In genomic region chr1:98094811-98095245, GRCm38 (mm10) we compare ENCODE assay signal across 8 mouse cellular contexts. TPM values are rescaled to one million over a fixed set of nuclear protein-coding genes. Genes with fewer than 3 reads are reported as not detected.
DNase-seq lines count a peak whose midpoint lies in the region; ATAC-seq and TF ChIP-seq lines count a peak whose summit lies in the region.

No protein-coding gene starts in this region.

- peak; percentile 30 to 47 for DNase-seq in left cerebral cortex, adult 18-20 months (ENCODE audit: low spot score in 2 of 2)
- no peak for DNase-seq in left cerebral cortex, postnatal 10 days (ENCODE audit: extremely low spot score in 1 of 2, low spot score in 2 of 2)
- peak; percentile 47 for DNase-seq in forebrain, embryonic 10.5 days (ENCODE audit: extremely low spot score, low spot score)
- no peak for DNase-seq in thymus, postnatal 36 days

- H3K4me2 ChIP-seq in hindbrain, embryonic 15.5 days: peak overlapping the region; percentile 73
- H3K4me2 ChIP-seq in liver, embryonic 12.5 days: peak overlapping the region; percentile 87
- H3K4me2 ChIP-seq in myocyte (ENCODE audit: low read depth): peak overlapping the region; percentile 90

- no peak for TF ChIP-seq POLR2A in myocyte (IDR thresholded peaks at IDR 0.05; ENCODE audit: insufficient read length, low read depth)

- peak overlapping the region; percentile 82 for H3K9ac ChIP-seq in hindbrain, embryonic 15.5 days
- peak overlapping the region; percentile 67 for H3K9ac ChIP-seq in liver, embryonic 12.5 days

- H3K27me3 ChIP-seq in forebrain, embryonic 10.5 days (ENCODE audit: poor library complexity, severe bottlenecking): peaks cover 7% of the 10 kb centered on the region; the same call in 1 of the 2 replicates
- H3K27me3 ChIP-seq in hindbrain, embryonic 15.5 days: no peaks in the 10 kb centered on the region
- peaks cover 24% of the 10 kb centered on the region for H3K27me3 ChIP-seq in liver, embryonic 12.5 days (replicated peaks)
- no peaks in the 10 kb centered on the region for H3K27me3 ChIP-seq in myocyte (ENCODE audit: control insufficient read depth, insufficient read depth, insufficient read length)

- peaks cover 33% of the 10 kb centered on the region for H3K4me1 ChIP-seq in forebrain, embryonic 10.5 days
- H3K4me1 ChIP-seq in hindbrain, embryonic 15.5 days (replicated peaks): peaks cover 20% of the 10 kb centered on the region; the same call in 1 of the 2 replicates
- peaks cover 7% of the 10 kb centered on the region for H3K4me1 ChIP-seq in liver, embryonic 12.5 days

- WGBS in forebrain, embryonic 10.5 days: under 1% methylated on average over 20 of the region's 20 CpGs
- 0% methylated on average over 20 of the region's 20 CpGs for WGBS in hindbrain, embryonic 15.5 days
- under 1% methylated on average over 20 of the region's 20 CpGs for WGBS in liver, embryonic 12.5 days (ENCODE audit: insufficient replicate concordance)

- intact Hi-C loops in left cerebral cortex, postnatal 10 days (cut with DNase I): no loop called here

- H3ac ChIP-seq in myocyte (ENCODE audit: control insufficient read depth, insufficient read length): peak overlapping the region; percentile 45

- ATAC-seq in activated CD4-positive, CD25-positive, alpha-beta regulatory T cell, adult 4 months: peak; percentile 7
- ATAC-seq in hindbrain, embryonic 15.5 days (ENCODE audit: low FRiP score, low read depth): peak; percentile 67
- peak; percentile 3 for ATAC-seq in liver, embryonic 12.5 days

- no peaks in the 10 kb centered on the region for H3K36me3 ChIP-seq in forebrain, embryonic 10.5 days (replicated peaks)
- no peaks in the 10 kb centered on the region for H3K36me3 ChIP-seq in hindbrain, embryonic 15.5 days
- H3K36me3 ChIP-seq in liver, embryonic 12.5 days: no peaks in the 10 kb centered on the region
- H3K36me3 ChIP-seq in myocyte (ENCODE audit: control insufficient read depth, insufficient read depth): no peaks in the 10 kb centered on the region

- H3K4me3 ChIP-seq in forebrain, embryonic 10.5 days: peak overlapping the region; percentile 78
- H3K4me3 ChIP-seq in hindbrain, embryonic 15.5 days: peak overlapping the region; percentile 78
- peak overlapping the region; percentile 68 for H3K4me3 ChIP-seq in liver, embryonic 12.5 days
- H3K4me3 ChIP-seq in myocyte: peak overlapping the region; percentile 62

- no peaks in the 10 kb centered on the region for H3K9me3 ChIP-seq in forebrain, embryonic 10.5 days
- no peaks in the 10 kb centered on the region for H3K9me3 ChIP-seq in hindbrain, embryonic 15.5 days
- no peaks in the 10 kb centered on the region for H3K9me3 ChIP-seq in liver, embryonic 12.5 days (replicated peaks)

- H3K27ac ChIP-seq in forebrain, embryonic 10.5 days: peak overlapping the region; percentile 93
- H3K27ac ChIP-seq in hindbrain, embryonic 15.5 days (replicated peaks): peak overlapping the region; percentile 79
- no peak overlapping the region for H3K27ac ChIP-seq in liver, embryonic 12.5 days

- peaks cover 17% of the 10 kb centered on the region for H3K79me2 ChIP-seq in myocyte (ENCODE audit: control insufficient read depth, insufficient read depth)

TF ChIP-seq in myocyte, 11 proteins besides CTCF, POLR2A, EP300 and RAD21:
- no peak for TF ChIP-seq REST (IDR thresholded peaks at IDR 0.05; ENCODE audit: insufficient read depth, insufficient read length)
- TF ChIP-seq SRF (IDR thresholded peaks at IDR 0.05; ENCODE audit: control insufficient read depth, insufficient read length, low read depth): no peak
- no peak for TF ChIP-seq TCF12 (IDR thresholded peaks at IDR 0.05; ENCODE audit: insufficient read depth, poor library complexity, severe bottlenecking)
- no peak for TF ChIP-seq MYOG (IDR thresholded peaks at IDR 0.05; ENCODE audit: control insufficient read depth in 1 of 3, insufficient read depth in 1 of 3, insufficient read length in 2 of 3, low read depth in 2 of 3)
- TF ChIP-seq POLR2AphosphoS2 (IDR thresholded peaks at IDR 0.05; ENCODE audit: insufficient read length, low read depth): no peak
- TF ChIP-seq USF1 (IDR thresholded peaks at IDR 0.05; ENCODE audit: low read depth): no peak

RNA-seq across cellular contexts. Expression of gene Pam, which starts 0.6 kb away (rescaled TPM):
- total RNA-seq in left cerebral cortex, adult 18-20 months (2021): 100 to 1,000 TPM; 257 to 260 TPM
- total RNA-seq in left cerebral cortex, postnatal 10 days (2021): 100 to 1,000 TPM; 159 to 181 TPM
- polyA plus RNA-seq in activated CD4-positive, CD25-positive, alpha-beta regulatory T cell, adult 4 months (2017; shearing (Covaris generic)): 1 to 10 TPM; 2.6 to 4.8 TPM
- 13.1 and 13.8 TPM in 2 replicates for polyA plus RNA-seq in forebrain, embryonic 10.5 days (2016; fragmentation: Nextera tagmentation; extraction: Ambion mirVana)
- 29.0 and 29.8 TPM in 2 replicates for polyA plus RNA-seq in hindbrain, embryonic 15.5 days (2015; fragmentation: Nextera tagmentation; extraction: Ambion mirVana)
- polyA plus RNA-seq in liver, embryonic 12.5 days (2016; fragmentation: Nextera tagmentation; extraction: Ambion mirVana): 10.8 and 11.3 TPM in 2 replicates
- 29.4 TPM for polyA plus RNA-seq in myocyte (2012; fragmentation: generic; extraction: Trizol)

Comparison
In these comparisons a context has a peak if more than half of its experiments do, and no peak if none do; other contexts are left out.
1. DNase-seq: peak in left cerebral cortex, adult 18-20 months (2 of 2) and forebrain, embryonic 10.5 days (single experiment); none in left cerebral cortex, postnatal 10 days (0 of 2) and thymus, postnatal 36 days (0 of 2).
2. ATAC-seq: peak in every context shown above with its lines; median percentile 67 in hindbrain, embryonic 15.5 days; 7 in activated CD4-positive, CD25-positive, alpha-beta regulatory T cell, adult 4 months; 3 in liver, embryonic 12.5 days.
3. Peak in every context shown above with its lines, with median percentiles within 50 percentile points of each other: H3K4me3 ChIP-seq and H3K4me2 ChIP-seq.